In genomic region chr15:94587826-94588715, GRCm38 (mm10) we compare ENCODE assay signal across 8 mouse cellular contexts. TPM values are rescaled to one million over a fixed set of nuclear protein-coding genes. Genes with fewer than 3 reads are reported as not detected.
DNase-seq lines count a peak whose midpoint lies in the region; ATAC-seq and TF ChIP-seq lines count a peak whose summit lies in the region.
"Had no signal": no experiment of that assay in that cellular context is flagged by ENCODE, and none has a peak within 500 bp of the region (broad histone marks: within the 10 kb centered on the region; RNA-seq: fewer than 3 reads in every experiment).

No protein-coding gene starts in this region.

- peak overlapping the region; percentile 77 for H3K4me2 ChIP-seq in lung, postnatal 0 days (replicated peaks; ENCODE audit: low read depth, low read length)
- peak overlapping the region; percentile 73 for H3K4me2 ChIP-seq in forebrain, embryonic 12.5 days
- peak overlapping the region; percentile 77 for H3K4me2 ChIP-seq in limb, embryonic 14.5 days (replicated peaks; ENCODE audit: low read depth, low read length, severe bottlenecking)
- H3K4me2 ChIP-seq in stomach, embryonic 16.5 days (ENCODE audit: low read depth, low read length), result peak overlapping the region; percentile 75

- no peak for TF ChIP-seq CTCF in lung, postnatal 0 days (IDR thresholded peaks at IDR 0.05)

- H3K9me3 ChIP-seq in lung, postnatal 0 days (ENCODE audit: low read length), result no peaks in the 10 kb centered on the region
- no peaks in the 10 kb centered on the region for H3K9me3 ChIP-seq in forebrain, embryonic 12.5 days
- H3K9me3 ChIP-seq in limb, embryonic 14.5 days (ENCODE audit: control insufficient read depth, low read length), result no peaks in the 10 kb centered on the region
- H3K9me3 ChIP-seq in stomach, embryonic 16.5 days (replicated peaks; ENCODE audit: control insufficient read depth, low read length), result no peaks in the 10 kb centered on the region

- H3K27me3 ChIP-seq in lung, postnatal 0 days (replicated peaks; ENCODE audit: insufficient read depth, low read length), result no peaks in the 10 kb centered on the region
- H3K27me3 ChIP-seq in forebrain, embryonic 12.5 days, result no peaks in the 10 kb centered on the region
- H3K27me3 ChIP-seq in limb, embryonic 14.5 days (ENCODE audit: control insufficient read depth, insufficient read depth, low read length), result no peaks in the 10 kb centered on the region
- no peaks in the 10 kb centered on the region for H3K27me3 ChIP-seq in stomach, embryonic 16.5 days (ENCODE audit: control insufficient read depth, insufficient read depth, low read length)

- H3K4me1 ChIP-seq in lung, postnatal 0 days (ENCODE audit: insufficient read depth, low read depth, low read length), result no peaks in the 10 kb centered on the region
- H3K4me1 ChIP-seq in forebrain, embryonic 12.5 days, result peaks cover 15% of the 10 kb centered on the region
- H3K4me1 ChIP-seq in limb, embryonic 14.5 days (ENCODE audit: control insufficient read depth, insufficient read depth, low read length), result peaks cover 9% of the 10 kb centered on the region; the same call in 1 of the 2 replicates
- peaks cover 2% of the 10 kb centered on the region; the same call in 1 of the 2 replicates for H3K4me1 ChIP-seq in stomach, embryonic 16.5 days (ENCODE audit: control insufficient read depth, insufficient read depth, low read length)

- H3K36me3 ChIP-seq in lung, postnatal 0 days (ENCODE audit: insufficient read depth, low read length), result peaks cover 12% of the 10 kb centered on the region
- H3K36me3 ChIP-seq in forebrain, embryonic 12.5 days (replicated peaks), result peaks cover 27% of the 10 kb centered on the region
- H3K36me3 ChIP-seq in limb, embryonic 14.5 days (ENCODE audit: control insufficient read depth, insufficient read depth, low read length), result peaks cover 29% of the 10 kb centered on the region
- H3K36me3 ChIP-seq in stomach, embryonic 16.5 days (ENCODE audit: control insufficient read depth, insufficient read depth, low read length), result peaks cover 22% of the 10 kb centered on the region; the same call in 1 of the 2 replicates

- TF ChIP-seq POLR2A in limb, embryonic 14.5 days (IDR thresholded peaks at IDR 0.05; ENCODE audit: borderline replicate concordance, extremely low read depth, insufficient read depth, insufficient read length), result no peak

- H3K4me3 ChIP-seq in lung, postnatal 0 days (ENCODE audit: low read depth, low read length), result no peak overlapping the region
- no peak overlapping the region for H3K4me3 ChIP-seq in forebrain, embryonic 12.5 days (replicated peaks)
- H3K4me3 ChIP-seq in limb, embryonic 14.5 days (replicated peaks; ENCODE audit: low read length), result peak overlapping the region; percentile 92
- no peak overlapping the region for H3K4me3 ChIP-seq in stomach, embryonic 16.5 days (replicated peaks; ENCODE audit: low read length)

- H3K9ac ChIP-seq in lung, postnatal 0 days (replicated peaks; ENCODE audit: low read depth), result no peak overlapping the region
- H3K9ac ChIP-seq in forebrain, embryonic 12.5 days, result no peak overlapping the region
- 0 out of 2 replicates have a peak overlapping the region, but pooled peaks have one; percentile 88 for H3K9ac ChIP-seq in limb, embryonic 14.5 days (ENCODE audit: low read depth, low read length, severe bottlenecking)
- H3K9ac ChIP-seq in stomach, embryonic 16.5 days (ENCODE audit: low read length), result no peak overlapping the region

- TF ChIP-seq EP300 in lung, postnatal 0 days (IDR thresholded peaks at IDR 0.05), result no peak

- H3K27ac ChIP-seq in lung, postnatal 0 days (ENCODE audit: low read length), result no peak overlapping the region
- H3K27ac ChIP-seq in forebrain, embryonic 12.5 days, result no peak overlapping the region
- H3K27ac ChIP-seq in limb, embryonic 14.5 days (replicated peaks; ENCODE audit: low read depth, low read length), result no peak overlapping the region
- H3K27ac ChIP-seq in stomach, embryonic 16.5 days (ENCODE audit: low read length), result no peak overlapping the region

- no peak for ATAC-seq in lung, postnatal 0 days
- no peak for ATAC-seq in forebrain, embryonic 12.5 days (ENCODE audit: low FRiP score)
- no peak for ATAC-seq in limb, embryonic 14.5 days (ENCODE audit: low FRiP score, low read depth)
- ATAC-seq in stomach, embryonic 16.5 days (ENCODE audit: insufficient read depth, low FRiP score), result no peak

- DNase-seq in lung, postnatal 0 days (ENCODE audit: low spot score), result no peak
- no peak for DNase-seq in lung, adult 18-20 months
- no peak for DNase-seq in limb, embryonic 14.5 days (ENCODE audit: low spot score)
- no peak for DNase-seq in frontal cortex, postnatal 25 days (ENCODE audit: low spot score in 2 of 2)
- no peak for DNase-seq in right cerebral cortex, postnatal 36 days (ENCODE audit: low spot score in 2 of 2)
- DNase-seq: adrenal gland, postnatal 25 days had no signal

- WGBS in lung, postnatal 0 days, result 83% methylated on average over 9 of the region's 9 CpGs
- whole genome bisulfite sequencing in forebrain, embryonic 12.5 days, result 92% methylated on average over 9 of the region's 9 CpGs
- WGBS in limb, embryonic 14.5 days, result 58% methylated on average over 9 of the region's 9 CpGs
- WGBS in stomach, embryonic 16.5 days, result 79% methylated on average over 9 of the region's 9 CpGs

RNA-seq across cellular contexts. Expression of gene Twf1, which starts 1.6 kb away (rescaled TPM):
- 84.8 and 86.3 TPM in 2 replicates for polyA plus RNA-seq in lung, postnatal 0 days (2015; fragmentation: Nextera tagmentation; extraction: Ambion mirVana)
- 101 and 109 TPM in 2 replicates for polyA plus RNA-seq in forebrain, embryonic 12.5 days (2016; fragmentation: Nextera tagmentation; extraction: Ambion mirVana)
- polyA plus RNA-seq in limb, embryonic 14.5 days (2012; rRNA removed), result 37.7 and 40.2 TPM in 2 replicates
- polyA plus RNA-seq in limb, embryonic 14.5 days (2014; fragmentation: Nextera tagmentation; extraction: Ambion mirVana), result 78.1 and 79.3 TPM in 2 replicates
- polyA plus RNA-seq in stomach, embryonic 16.5 days (2015; fragmentation: Nextera tagmentation; extraction: Ambion mirVana), result 94.9 and 103 TPM in 2 replicates

RNA-seq across cellular contexts. Expression of gene Tmem117, which starts 41.0 kb away (rescaled TPM):
- polyA plus RNA-seq in lung, postnatal 0 days (2015; fragmentation: Nextera tagmentation; extraction: Ambion mirVana), result 3.3 and 4.5 TPM in 2 replicates
- polyA plus RNA-seq in forebrain, embryonic 12.5 days (2016; fragmentation: Nextera tagmentation; extraction: Ambion mirVana), result 0.78 and 1.2 TPM in 2 replicates
- polyA plus RNA-seq in limb, embryonic 14.5 days (2012; rRNA removed), result 1.7 and 1.9 TPM in 2 replicates
- polyA plus RNA-seq in limb, embryonic 14.5 days (2014; fragmentation: Nextera tagmentation; extraction: Ambion mirVana), result 5.5 and 5.9 TPM in 2 replicates
- 3.8 and 4.6 TPM in 2 replicates for polyA plus RNA-seq in stomach, embryonic 16.5 days (2015; fragmentation: Nextera tagmentation; extraction: Ambion mirVana)

RNA-seq across cellular contexts. Expression of gene Irak4, which starts 44.6 kb away (rescaled TPM):
- polyA plus RNA-seq in lung, postnatal 0 days (2015; fragmentation: Nextera tagmentation; extraction: Ambion mirVana), result 11.8 and 12.1 TPM in 2 replicates
- 2.6 and 2.8 TPM in 2 replicates for polyA plus RNA-seq in forebrain, embryonic 12.5 days (2016; fragmentation: Nextera tagmentation; extraction: Ambion mirVana)
- polyA plus RNA-seq in limb, embryonic 14.5 days (2012; rRNA removed), result 4.9 and 5.6 TPM in 2 replicates
- 5.2 TPM in 2 replicates for polyA plus RNA-seq in limb, embryonic 14.5 days (2014; fragmentation: Nextera tagmentation; extraction: Ambion mirVana)
- 15.2 and 16.0 TPM in 2 replicates for polyA plus RNA-seq in stomach, embryonic 16.5 days (2015; fragmentation: Nextera tagmentation; extraction: Ambion mirVana)

RNA-seq across cellular contexts. Expression of gene Pus7l, which starts 44.7 kb away (rescaled TPM):
- polyA plus RNA-seq in lung, postnatal 0 days (2015; fragmentation: Nextera tagmentation; extraction: Ambion mirVana), result 3.2 and 3.4 TPM in 2 replicates
- 7.3 and 7.8 TPM in 2 replicates for polyA plus RNA-seq in forebrain, embryonic 12.5 days (2016; fragmentation: Nextera tagmentation; extraction: Ambion mirVana)
- 8.4 and 8.7 TPM in 2 replicates for polyA plus RNA-seq in limb, embryonic 14.5 days (2012; rRNA removed)
- 8.8 and 10.2 TPM in 2 replicates for polyA plus RNA-seq in limb, embryonic 14.5 days (2014; fragmentation: Nextera tagmentation; extraction: Ambion mirVana)
- 7.7 and 8.9 TPM in 2 replicates for polyA plus RNA-seq in stomach, embryonic 16.5 days (2015; fragmentation: Nextera tagmentation; extraction: Ambion mirVana)
